Mouse (Mus musculus): Measurements from ENCODE around the gene Lactb.

Gene Lactb

DNA sequence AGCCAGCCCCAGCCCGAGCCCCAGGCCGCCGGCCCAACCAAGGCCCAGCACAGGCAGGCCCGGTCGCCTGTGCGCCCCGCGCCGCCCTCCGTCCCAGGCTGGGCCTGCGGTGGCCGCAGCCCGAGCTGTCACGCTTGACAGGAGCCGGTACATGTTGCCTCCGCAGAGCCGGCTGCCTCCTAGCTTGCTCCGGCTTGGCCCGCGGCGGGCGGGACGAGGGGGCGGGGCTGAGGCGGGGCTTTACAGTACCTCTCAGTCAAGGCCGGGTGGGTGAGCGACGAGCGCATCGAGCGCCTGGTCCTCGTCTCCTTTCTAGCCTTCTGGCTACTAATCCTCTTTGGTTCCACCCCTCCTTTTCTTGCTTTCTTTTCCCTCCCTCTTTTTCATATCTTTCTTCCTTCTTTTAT is at the start of gene Lactb:
Gene Lactb (minus strand): TSS at position 246 of the 407 bp plus-strand sequence.
- DNase-seq (ENCODE audit: low read depth) = peak; percentile 91

DNA sequence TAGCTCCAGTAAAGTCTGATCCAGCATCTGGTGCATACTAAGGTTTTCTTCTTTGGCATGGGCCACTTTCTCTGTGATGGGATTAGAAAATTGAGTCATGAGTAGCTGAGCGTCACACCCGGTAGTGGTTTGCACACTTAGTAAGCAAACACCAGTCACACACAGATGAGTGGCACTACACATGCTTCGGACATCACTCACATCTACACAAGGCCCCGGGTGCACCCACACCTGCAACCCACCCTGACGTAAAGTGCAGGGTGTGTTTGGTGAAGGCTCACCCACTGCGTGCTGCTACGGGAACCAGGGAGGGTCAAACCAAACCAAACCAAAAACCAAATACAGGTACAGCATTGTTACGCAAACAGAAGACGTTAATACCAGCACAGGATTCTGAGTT is 48.1 kb upstream of the Lactb start:
- no peak for DNase-seq (ENCODE audit: low read depth)

DNA sequence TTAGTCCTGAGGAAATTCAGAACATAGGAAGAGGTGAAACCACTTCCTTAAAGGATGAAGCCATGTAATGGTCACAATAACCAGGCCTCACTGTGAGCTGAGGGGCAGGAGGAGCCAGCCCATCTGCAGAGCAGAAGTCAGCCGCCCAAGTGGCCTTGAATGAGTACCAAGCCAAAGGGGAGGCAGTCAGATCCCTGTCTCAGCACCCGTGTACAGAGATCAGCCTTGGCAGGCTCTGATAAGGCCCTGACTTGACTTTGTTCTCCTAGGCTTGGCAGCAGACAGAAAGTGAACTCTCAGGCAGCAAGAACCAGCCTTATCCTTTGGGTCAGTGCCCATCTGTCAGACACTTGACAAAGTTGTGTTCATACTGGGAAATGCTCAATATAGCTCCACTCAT is 44.8 kb upstream of the Lactb start:
- peak; percentile 97 for DNase-seq (ENCODE audit: low read depth)

DNA sequence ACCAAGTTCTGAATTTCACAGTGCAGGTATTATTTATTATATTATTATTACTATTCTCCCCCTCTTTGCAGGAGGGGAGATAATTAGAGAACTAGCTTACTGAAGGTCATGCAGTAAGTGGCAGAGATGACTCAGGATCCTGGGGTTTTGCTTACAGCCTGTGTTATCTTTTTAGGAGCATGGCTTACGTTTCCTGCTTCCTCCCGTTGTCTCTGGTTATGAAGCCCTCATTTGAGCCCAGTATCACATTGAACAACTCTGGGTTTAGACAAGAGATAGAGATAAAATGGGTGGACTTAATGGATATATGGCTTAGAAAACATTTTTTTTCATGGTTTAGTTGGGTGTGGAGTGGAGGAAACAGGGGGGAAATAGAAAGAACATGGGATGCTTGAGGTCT is 38.2 kb upstream of the Lactb start:
- DNase-seq (ENCODE audit: low read depth) = peak; percentile 99

DNA sequence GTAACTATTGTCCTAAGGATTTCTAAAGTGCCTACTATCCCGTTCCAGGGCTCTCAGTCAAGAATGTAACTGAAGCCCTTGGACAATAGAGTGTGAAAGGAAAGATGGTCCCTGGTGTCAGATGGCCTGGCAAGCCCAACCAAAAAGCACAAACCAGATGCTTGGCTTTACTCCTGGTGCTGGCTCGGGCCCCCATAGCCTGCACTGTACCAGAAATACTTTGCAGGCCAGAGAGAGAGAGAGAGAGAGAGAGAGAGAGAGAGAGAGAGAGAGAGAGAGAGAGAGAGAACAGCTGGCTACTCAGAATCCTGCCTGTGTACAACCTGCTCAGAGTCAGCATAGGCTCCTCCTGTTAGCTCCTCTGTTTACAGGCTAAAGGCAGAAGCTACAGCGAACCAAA is 37.2 kb upstream of the Lactb start:
- no peak for DNase-seq (ENCODE audit: low read depth)

DNA sequence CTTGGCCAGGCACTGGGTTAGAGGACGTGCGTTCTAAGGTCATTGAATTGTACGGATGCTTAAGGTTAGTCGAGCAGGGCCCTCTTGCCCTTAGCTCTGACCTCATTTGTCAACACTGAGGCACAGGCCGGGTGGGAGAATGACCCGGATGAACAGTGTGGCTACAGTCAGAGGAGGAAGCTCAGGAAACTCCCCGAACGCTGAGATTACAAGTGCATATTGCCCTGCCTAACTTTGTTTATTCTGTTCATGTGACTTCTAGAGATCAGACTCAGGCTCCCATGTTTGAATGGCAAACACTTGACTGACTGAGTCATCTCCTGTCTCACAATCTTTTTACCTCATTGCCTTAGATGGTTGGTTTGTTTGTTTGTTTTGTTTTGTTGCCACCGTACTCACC is 36.2 kb upstream of the Lactb start:
- peak; percentile 80 for DNase-seq (ENCODE audit: low read depth)

DNA sequence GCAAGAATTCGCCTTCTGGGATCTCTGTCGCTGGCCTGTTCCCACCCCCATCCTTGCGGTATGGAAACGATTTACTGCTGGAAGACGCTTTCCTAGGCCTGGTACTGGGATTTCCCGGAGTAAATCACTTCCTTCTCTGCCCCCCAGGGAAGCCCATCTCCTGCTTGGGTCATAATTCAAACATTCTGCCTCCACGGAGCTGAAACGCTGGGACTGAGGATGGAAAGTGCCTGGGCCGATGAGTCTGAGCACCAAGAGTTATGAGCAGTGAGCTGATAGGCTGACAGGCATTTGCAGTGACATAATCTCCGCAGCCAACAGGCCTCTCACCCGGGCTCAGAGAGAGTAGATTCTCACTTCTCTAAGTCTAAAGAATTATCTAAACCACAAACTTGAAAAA is 33.5 kb upstream of the Lactb start:
- DNase-seq (ENCODE audit: low read depth) = no peak

DNA sequence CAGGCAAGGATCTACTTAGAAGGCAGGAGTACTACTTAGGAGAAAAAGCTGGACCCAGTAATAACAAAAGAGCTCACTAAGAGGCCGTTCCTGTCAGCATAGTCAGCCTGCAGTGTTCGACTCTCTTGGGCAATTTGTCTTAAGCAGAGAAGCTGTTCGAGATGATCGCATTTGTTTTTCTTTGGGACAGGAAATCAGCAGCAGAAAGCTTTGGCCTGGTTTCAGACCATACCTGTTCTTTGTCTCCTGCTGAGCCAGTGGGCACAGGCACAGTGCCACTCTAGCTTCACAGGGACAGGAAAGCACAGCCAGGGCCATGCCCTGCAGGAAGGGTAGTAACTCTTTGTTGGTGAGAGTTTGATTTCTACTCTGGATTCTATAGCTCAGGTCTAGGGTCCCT is 31.1 kb upstream of the Lactb start:
- DNase-seq (ENCODE audit: low read depth) = peak; percentile 44

DNA sequence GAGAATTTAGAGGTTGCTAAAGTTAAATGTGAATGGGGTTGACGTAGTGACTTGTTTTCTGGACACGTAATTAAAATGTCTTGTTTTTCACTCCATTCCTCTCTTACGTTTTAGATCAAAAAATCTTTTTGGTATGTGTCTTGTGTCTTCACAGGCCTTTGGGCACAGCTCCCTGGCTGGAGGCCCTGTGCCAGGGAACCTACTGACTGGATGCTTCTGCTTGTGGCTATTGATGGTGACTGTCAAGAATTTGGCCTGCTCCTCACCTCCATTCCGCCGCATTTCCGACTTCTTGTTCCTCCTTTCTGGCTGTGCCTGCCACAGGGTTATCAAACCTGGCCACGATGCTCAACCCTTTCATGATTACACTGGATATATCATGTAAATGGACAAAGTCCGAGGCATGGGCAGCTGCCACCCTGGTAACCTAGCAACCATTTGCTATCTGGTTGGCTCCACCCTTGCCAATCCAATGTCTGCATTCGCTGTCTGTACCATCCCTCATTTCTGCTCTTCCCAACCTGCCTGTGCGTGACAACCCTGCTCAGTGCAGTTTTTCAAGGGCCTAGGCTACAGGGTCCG is 30.0 kb upstream of the Lactb start:
- no peak for DNase-seq (ENCODE audit: low read depth)

DNA sequence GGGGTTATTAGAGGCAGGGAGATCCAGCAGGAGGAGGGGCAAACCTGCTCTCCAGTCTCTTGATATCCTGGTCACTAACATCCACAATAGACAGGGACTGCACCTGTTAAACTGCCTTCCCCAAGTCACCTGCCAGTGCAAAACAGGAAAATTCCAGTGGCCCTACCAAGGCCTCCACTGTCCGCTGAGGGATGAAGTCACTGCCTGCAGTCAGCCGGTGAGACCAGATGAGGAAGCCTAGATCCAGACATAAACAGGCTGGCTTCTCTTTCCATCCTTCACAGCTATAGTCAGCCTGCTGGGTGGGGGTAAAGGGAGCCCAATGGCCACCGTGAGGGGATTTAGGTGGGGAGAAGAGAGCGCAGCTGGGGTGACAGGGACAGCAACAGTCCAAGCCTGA is 28.4 kb upstream of the Lactb start:
- no peak for DNase-seq (ENCODE audit: low read depth)

DNA sequence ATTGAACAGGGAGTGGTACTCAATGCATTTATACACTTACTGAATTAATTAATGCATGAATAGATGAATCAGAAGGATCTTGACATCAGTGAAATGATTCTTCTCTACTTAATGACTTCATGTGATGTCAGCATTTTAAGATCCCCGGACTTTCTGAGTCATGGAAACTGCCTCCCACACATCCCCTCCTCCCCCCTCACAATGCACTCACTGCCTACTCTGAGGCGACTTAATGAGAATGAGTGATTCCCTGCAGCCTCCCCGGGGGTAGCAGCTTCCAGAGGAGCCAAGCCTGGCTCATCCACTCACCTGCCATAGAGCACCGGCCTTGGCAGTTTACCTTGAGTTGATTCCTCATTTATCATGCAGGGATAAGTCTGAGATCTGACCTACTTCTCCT is 27.9 kb upstream of the Lactb start:
- DNase-seq (ENCODE audit: low read depth) = peak; percentile 76

DNA sequence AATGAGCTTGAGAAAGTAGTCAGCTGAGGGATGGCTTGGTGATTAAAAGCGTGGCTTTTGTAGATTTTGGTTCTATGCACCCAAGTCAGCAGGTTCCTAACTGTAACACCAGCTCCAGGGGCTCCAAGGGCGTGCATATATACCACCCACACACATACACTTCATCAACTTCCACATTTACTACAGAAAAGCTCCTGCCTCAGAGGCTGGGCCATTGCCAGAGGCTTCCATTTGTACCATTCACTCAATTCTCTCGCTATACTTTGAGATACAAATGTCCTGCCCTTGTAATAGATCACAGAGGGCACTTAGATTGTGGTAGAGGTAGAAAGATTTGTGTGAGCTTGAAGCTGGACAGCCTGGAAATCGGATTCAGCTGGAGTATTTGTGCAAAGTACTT is 26.2 kb upstream of the Lactb start:
- no peak for DNase-seq (ENCODE audit: low read depth)

DNA sequence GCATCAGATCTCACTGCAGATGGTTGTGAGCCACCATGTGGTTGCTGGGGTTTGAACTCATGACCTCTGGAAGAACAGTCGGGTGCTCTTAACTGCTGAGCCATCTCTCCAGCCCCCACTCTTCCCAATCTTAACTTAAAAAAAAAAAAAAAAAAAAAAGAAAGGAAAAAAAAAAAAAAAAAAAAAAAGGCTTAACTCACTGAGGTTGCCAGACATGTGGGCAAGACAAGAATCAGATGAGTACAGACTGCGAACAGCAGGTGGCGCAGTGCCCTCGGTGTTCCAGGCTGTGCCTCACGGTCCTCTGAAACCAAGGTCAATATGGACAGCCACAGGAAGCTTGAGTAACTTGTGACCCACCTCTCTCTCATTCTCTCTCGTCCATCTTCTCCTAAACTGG is 25.8 kb upstream of the Lactb start:
- peak; percentile 97 for DNase-seq (ENCODE audit: low read depth)

DNA sequence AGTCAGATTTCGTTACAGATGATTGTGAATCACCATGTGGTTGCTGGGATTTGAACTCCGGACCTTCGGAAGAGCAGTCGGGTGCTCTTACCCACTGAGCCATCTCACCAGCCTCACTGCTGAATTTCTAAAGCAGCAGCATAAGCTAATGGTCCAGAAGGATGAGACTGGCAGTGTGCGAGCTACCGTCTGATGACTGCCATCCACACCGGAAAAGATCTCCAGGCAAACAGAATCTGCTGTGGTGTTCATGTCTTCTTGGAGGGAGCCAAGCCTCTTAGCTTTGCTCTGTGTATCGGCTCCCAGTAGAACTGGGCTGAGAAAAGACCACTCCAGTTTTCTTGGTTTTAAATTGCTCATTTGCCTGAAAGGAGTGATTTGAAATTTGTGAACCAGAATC is 24.4 kb upstream of the Lactb start:
- no peak for DNase-seq (ENCODE audit: low read depth)

DNA sequence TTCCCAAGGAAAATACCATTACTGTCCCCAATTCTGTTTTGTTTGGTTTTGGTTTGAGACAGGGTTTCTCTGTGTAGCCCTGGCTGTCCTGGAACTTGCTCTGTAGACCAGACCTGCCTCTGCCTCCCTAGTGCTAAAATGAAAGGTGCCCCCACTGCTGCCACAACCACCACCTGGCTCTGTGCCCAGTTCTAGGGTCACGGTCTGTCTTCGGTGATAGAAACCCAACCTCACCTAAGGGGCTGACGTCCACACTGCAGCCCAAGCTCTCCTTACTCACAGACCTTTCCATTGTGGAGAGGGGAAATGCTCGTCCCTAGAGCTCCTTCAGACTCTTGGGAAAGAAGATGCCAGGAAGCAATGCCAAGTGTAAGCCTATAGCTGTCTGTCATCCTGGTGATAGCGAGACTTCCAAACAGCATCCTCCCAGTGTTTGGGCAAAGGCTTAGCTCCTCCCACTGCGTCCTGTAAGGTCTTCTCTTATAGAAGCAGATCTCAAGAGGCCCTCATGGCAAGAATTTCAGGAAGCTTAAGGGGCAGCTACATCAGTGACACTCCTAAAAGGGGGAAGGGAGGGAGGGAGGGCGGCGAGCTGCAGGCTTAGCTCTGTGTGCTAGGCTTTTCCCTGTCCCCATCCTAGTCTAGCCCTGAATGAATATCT is 16.6 kb upstream of the Lactb start:
- peak; percentile 73 for DNase-seq (ENCODE audit: low read depth)

DNA sequence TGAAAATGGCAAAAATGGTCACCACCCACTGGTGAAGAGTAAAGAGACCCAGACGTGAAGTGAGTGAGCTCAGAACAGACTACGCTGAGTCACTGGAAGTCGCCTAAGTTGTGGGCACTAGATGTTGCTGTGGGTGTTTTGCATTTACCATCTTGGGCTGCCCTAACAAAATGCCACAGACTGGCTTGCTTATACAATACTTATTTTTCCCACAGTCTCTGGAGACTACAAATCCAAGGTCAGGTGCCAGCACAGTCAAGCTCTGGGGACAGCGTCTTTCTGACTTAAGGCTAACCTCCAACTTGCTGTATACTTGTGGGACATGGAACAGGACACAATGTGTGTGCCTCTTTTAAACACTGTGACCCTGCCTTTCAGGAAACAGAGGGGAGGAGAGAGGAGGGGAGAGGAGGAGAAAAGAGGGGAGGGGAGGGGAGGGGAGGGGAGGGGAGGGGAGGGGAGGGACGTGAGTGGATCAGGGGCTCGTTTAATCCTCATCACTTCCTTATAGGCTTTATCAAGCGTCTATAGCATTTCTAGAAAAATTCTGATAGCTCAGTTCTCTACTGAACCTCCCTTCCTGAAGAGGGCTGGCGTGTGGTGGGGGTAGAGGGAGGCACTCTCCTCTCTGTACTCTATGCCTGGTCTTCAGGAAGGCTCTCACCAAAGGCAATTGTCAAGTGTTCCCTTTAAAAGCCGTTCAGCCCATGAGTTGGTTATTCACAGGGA is 15.9 kb upstream of the Lactb start:
- peak; percentile 86 for DNase-seq (ENCODE audit: low read depth)

DNA sequence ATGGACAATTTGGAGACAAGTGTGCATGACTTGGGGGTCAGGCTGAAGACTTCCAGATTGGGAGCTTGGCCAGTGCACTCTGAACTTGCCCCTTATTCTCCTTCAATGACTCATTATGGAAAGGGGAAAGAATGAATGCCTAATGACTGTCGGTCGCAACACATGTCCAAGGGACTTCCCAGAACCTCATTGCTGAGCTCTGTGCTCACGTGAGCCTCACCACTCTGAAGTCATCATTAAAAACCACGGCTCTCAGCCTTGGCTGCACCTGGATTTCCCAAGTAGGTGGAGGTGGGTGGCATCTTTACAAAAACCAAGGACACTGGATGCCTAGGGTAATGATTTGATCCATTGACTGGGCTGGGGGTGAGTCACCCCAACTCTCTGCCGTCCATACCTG is 14.8 kb upstream of the Lactb start:
- no peak for DNase-seq (ENCODE audit: low read depth)

DNA sequence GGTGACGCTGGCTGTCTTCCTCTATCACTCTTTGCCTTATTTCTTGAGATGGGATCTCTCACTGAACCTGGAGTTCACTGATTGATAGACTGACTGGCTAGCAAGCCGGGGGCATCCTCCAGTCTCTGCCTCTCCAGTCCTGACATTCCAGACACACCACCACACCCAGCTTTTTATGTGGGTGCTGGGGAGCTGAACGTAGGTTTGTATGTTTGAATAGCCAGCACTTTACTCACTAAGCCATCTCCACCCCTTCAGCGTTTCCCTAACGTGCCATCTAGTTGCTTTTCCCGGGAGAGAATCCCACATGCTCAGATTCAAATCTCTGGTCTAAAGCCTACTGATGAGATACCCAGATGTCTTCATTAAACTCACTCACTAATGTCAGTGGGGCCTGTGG is 14.3 kb upstream of the Lactb start:
- no peak for DNase-seq (ENCODE audit: low read depth)

DNA sequence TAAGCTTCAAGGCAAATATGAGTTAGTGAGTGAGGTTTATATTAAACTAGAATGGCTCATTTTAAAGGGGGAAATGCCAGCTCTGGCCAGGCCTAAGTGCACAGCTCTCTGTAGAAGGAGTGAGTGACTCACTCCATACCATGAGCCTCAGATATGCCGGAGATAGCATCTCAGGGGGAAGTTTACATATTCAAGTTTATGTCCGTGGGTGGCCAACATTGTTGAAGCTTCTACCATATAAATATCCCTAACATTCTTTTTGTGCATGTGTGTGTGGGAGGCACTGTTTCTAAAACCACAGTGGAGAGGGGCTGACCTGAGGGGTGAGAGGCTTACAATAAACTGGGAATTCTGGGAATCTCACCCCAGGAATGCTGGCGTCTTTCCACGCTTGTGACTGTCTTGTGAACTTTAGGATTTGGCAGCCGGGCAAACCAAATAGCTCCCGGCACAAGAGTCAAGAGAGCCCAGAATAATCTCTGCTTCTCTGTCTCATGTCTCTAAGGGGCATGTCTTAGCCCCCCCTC is 13.7 kb upstream of the Lactb start:
- DNase-seq (ENCODE audit: low read depth) = peak; percentile 85

DNA sequence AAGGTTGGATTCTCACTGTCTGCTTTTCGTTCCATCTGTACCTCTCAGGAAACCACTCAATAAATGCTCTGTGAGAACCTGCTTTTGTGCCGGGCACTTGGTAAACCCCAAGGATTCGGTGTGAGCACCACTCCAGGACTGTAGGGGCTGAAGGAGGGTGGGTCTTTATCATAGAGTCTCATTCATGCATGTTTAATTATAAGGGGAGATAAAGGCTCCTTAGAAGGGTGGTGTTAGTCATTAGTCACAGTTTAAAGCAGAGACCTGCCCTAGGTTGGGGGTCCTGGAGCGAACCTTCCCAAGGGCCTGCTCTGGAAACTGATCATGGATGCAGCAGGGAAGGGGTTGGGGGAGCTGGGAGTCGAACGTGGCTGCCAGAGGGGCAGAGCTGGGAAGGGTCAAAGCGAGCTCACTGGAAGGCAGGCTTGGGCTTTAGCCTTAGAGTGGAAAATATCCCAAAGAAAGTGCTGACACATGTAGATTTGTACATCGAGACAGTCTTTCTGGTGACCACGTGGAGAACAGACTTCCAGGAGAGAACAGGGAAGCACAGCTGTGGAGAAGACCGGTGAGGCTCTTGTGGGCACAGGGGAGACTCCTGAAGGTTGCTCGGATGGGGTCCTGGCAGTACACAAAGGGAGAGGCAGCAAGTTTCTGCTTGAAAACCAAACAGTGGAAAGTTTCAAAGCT is 13.1 kb upstream of the Lactb start:
- no peak for DNase-seq (ENCODE audit: low read depth)

DNA sequence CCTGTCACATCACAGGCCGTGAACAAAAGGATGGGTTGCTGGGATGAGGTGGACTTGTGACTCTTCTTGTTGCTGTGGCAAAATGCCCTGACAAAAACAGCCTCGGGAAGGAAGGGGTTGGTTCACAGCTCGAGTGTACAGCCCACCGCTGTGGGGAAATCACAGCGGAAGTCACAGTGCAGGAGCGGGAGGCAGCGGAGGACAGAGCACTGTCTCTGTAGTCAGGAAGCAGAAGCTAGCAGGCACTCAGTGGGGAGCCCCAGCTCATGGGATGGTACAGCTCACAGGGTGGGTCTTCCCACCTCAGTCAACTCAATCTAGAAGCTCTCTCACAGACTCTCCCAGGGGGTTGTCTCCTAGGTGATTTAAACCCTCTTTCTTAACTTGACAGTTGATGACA is 10.1 kb upstream of the Lactb start:
- DNase-seq (ENCODE audit: low read depth) = no peak

DNA sequence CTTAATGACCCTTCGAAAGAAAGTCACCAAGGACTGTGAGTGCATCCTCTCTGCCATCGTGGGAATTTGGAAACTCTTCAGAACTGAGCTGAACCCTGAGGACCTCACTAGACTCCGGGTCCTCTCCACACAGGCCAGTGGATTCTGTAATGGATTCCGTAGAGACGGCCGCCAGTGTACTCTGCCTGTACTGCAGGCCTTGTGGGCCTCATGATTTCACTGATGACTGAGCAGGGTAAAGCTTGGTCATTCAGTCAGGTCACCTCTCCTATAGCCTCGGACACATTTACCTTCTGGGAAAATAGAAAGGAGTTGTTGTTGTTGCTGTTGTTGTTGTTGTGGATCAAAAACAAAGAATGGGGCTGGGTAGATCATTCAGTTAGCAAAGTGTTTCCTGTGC is 6.8 kb upstream of the Lactb start:
- no peak for DNase-seq (ENCODE audit: low read depth)

DNA sequence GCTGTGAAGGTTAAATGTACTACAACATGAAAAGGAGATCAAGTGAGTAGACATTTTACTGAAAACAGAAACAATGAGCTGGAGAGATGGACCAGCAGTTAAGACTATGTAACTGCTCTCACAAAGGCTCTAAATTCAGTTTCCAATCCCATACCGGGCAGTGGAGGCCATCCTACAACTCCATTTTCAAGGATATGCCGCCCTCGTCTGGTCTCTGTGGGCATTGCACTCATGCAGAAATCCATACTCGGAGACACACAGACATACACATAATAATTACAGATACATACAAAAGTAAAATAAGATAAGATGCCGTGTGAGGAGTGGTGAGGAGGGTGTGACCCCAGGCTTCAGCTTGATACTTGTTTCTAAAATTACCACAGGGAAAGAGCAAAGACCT is 5.2 kb upstream of the Lactb start:
- DNase-seq (ENCODE audit: low read depth) = peak; percentile 88

Data from 416B (cell line).